Mouse (Mus musculus): Measurements from ENCODE around the gene Olfr1344. TPM values are rescaled to one million over a fixed set of nuclear protein-coding genes. Genes with fewer than 3 reads are reported as not detected.

The Olfr1344 gene
- polyA plus RNA-seq (2015; fragmentation: Nextera tagmentation; extraction: Ambion mirVana) = not detected in 2 replicates

GRCm38 (mm10) chr7:6438388-6438787 lies at the start of gene Olfr1344:
Gene Olfr1344 (plus strand): TSS chr7:6438688.

GRCm38 (mm10) chr7:6397996-6398975 lies 40.2 kb upstream of the Olfr1344 start, which contains the start of gene Smim17:
Gene Smim17 (plus strand): TSS chr7:6398715.

GRCm38 (mm10) chr7:6410043-6410442 lies 28.4 kb upstream of the Olfr1344 start, which contains the start of gene Gm20715:
Gene Gm20715 (plus strand): TSS chr7:6410277.

GRCm38 (mm10) chr7:6455868-6456267 lies 17.4 kb downstream of the Olfr1344 start, which contains the start of gene Olfr1336:
Gene Olfr1336 (plus strand): TSS chr7:6456168.

GRCm38 (mm10) chr7:6466951-6467350 lies 28.5 kb downstream of the Olfr1344 start, which contains the start of gene Olfr1346:
Gene Olfr1346 (plus strand): TSS chr7:6467101.

GRCm38 (mm10) chr7:6486841-6487240 lies 48.4 kb downstream of the Olfr1344 start, which contains the start of gene Olfr5:
Gene Olfr5 (minus strand): TSS chr7:6486941.

Other genes starting within 250 kb of the Olfr1344 start
- gene Galp, start 241.6 kb upstream of the Olfr1344 start, polyA plus RNA-seq (2015; fragmentation: Nextera tagmentation; extraction: Ambion mirVana) = not detected in 2 replicates
- not detected in 2 replicates for gene Zscan5b, start 216.4 kb upstream of the Olfr1344 start, polyA plus RNA-seq (2015; fragmentation: Nextera tagmentation; extraction: Ambion mirVana)
- not detected in 2 replicates for gene Epp13, start 186.0 kb upstream of the Olfr1344 start, polyA plus RNA-seq (2015; fragmentation: Nextera tagmentation; extraction: Ambion mirVana)
- 3.9 and 4.1 TPM in 2 replicates for gene Zfp667, start 152.1 kb upstream of the Olfr1344 start, polyA plus RNA-seq (2015; fragmentation: Nextera tagmentation; extraction: Ambion mirVana)
- 1.8 and 2.0 TPM in 2 replicates for gene Zfp583, start 107.4 kb upstream of the Olfr1344 start, polyA plus RNA-seq (2015; fragmentation: Nextera tagmentation; extraction: Ambion mirVana)
- gene Gm3854, start 94.9 kb upstream of the Olfr1344 start, polyA plus RNA-seq (2015; fragmentation: Nextera tagmentation; extraction: Ambion mirVana) = 0.28 and 0.38 TPM in 2 replicates
- 1.1 and 1.4 TPM in 2 replicates for gene Zfp78, start 75.4 kb upstream of the Olfr1344 start, polyA plus RNA-seq (2015; fragmentation: Nextera tagmentation; extraction: Ambion mirVana)
- 1.4 and 1.5 TPM in 2 replicates for gene Zfp28, start 55.4 kb upstream of the Olfr1344 start, polyA plus RNA-seq (2015; fragmentation: Nextera tagmentation; extraction: Ambion mirVana)
- 0.21 TPM in 1 of 2 replicates, not detected in the other for gene Smim17, start 40.0 kb upstream of the Olfr1344 start, polyA plus RNA-seq (2015; fragmentation: Nextera tagmentation; extraction: Ambion mirVana)
- gene Gm20715, start 28.4 kb upstream of the Olfr1344 start, polyA plus RNA-seq (2015; fragmentation: Nextera tagmentation; extraction: Ambion mirVana) = not detected in 2 replicates
- not detected in 2 replicates for gene Olfr1336, start 17.5 kb downstream of the Olfr1344 start, polyA plus RNA-seq (2015; fragmentation: Nextera tagmentation; extraction: Ambion mirVana)
- gene Olfr1346, start 28.4 kb downstream of the Olfr1344 start, polyA plus RNA-seq (2015; fragmentation: Nextera tagmentation; extraction: Ambion mirVana) = not detected in 2 replicates
- gene Olfr5, start 48.3 kb downstream of the Olfr1344 start, polyA plus RNA-seq (2015; fragmentation: Nextera tagmentation; extraction: Ambion mirVana) = not detected in 2 replicates
- gene Olfr1347, start 61.1 kb downstream of the Olfr1344 start, polyA plus RNA-seq (2015; fragmentation: Nextera tagmentation; extraction: Ambion mirVana) = not detected in 2 replicates
- not detected in 2 replicates for gene Olfr1348, start 70.1 kb downstream of the Olfr1344 start, polyA plus RNA-seq (2015; fragmentation: Nextera tagmentation; extraction: Ambion mirVana)
- not detected in 2 replicates for gene Olfr1349, start 84.3 kb downstream of the Olfr1344 start, polyA plus RNA-seq (2015; fragmentation: Nextera tagmentation; extraction: Ambion mirVana)
- not detected in 2 replicates for gene Olfr1350, start 126.2 kb downstream of the Olfr1344 start, polyA plus RNA-seq (2015; fragmentation: Nextera tagmentation; extraction: Ambion mirVana)

All from spleen, postnatal 0 days (tissue).